24 mouse cellular contexts compared by ENCODE assay signal in the genomic region with DNA sequence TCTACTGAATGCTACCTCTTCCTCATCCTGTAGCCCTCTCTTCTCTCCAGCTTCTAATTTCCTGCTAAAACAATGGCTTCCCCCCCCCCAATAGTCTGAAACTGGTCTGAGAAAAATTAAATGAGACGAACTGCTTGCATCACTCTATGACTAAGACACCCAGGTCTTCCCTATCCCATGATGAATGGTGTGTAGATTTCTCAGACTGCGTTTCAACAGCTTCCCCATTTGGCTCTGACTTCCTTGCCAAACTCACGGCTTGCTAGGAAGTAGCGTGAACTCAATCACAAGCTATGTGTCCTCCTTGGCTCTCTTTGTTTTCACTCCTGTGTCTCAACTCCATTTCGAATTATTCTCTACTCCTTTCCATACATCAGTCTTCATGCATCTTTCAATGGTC.
DNase-seq lines count a peak whose midpoint lies in the region; ATAC-seq and TF ChIP-seq lines count a peak whose summit lies in the region.
"Had no signal": no experiment of that assay in that cellular context is flagged by ENCODE, and none has a peak within 500 bp of the region (broad histone marks: within the 10 kb centered on the region; RNA-seq: fewer than 3 reads in every experiment).

No protein-coding gene starts in this region.

- no peaks in the 10 kb centered on the region for H3K9me3 ChIP-seq in lung, postnatal 0 days (ENCODE audit: low read length)
- H3K9me3 ChIP-seq in hindbrain, embryonic 11.5 days (ENCODE audit: control insufficient read depth, low read length): no peaks in the 10 kb centered on the region
- H3K9me3 ChIP-seq: embryonic facial prominence, embryonic 10.5 days; forebrain, embryonic 10.5 days; heart, embryonic 15.5 days; hindbrain, embryonic 10.5 days; hindbrain, embryonic 15.5 days had no signal

- H3K4me3 ChIP-seq in lung, postnatal 0 days (ENCODE audit: low read depth, low read length): no peak overlapping the region
- H3K4me3 ChIP-seq in lung, adult 2 months (replicated peaks; ENCODE audit: extremely low read depth, low read depth, low read length): no peak overlapping the region
- H3K4me3 ChIP-seq in hindbrain, embryonic 11.5 days (ENCODE audit: low read depth, low read length): no peak overlapping the region
- H3K4me3 ChIP-seq: embryonic facial prominence, embryonic 10.5 days; erythroblast, embryonic 14.5 days; forebrain, embryonic 10.5 days; gastrocnemius, adult 2 months; heart, embryonic 15.5 days; hindbrain, embryonic 10.5 days; hindbrain, embryonic 15.5 days had no signal

- TF ChIP-seq CTCF in lung, postnatal 0 days (IDR thresholded peaks at IDR 0.05): no peak
- TF ChIP-seq CTCF in lung, adult 2 months (IDR thresholded peaks at IDR 0.05; ENCODE audit: insufficient read depth, low read length): no peak

- no peaks in the 10 kb centered on the region for H3K27me3 ChIP-seq in lung, postnatal 0 days (replicated peaks; ENCODE audit: insufficient read depth, low read length)
- no peaks in the 10 kb centered on the region for H3K27me3 ChIP-seq in hindbrain, embryonic 11.5 days (ENCODE audit: control insufficient read depth, insufficient read depth, low read length)
- H3K27me3 ChIP-seq: heart, embryonic 15.5 days; hindbrain, embryonic 15.5 days had no signal

- WGBS in lung, postnatal 0 days: 63% methylated on average over 5 of the region's 5 CpGs
- 59% methylated on average over 5 of the region's 5 CpGs for WGBS in lung, adult 2 months
- WGBS in hindbrain, embryonic 11.5 days: 89% methylated on average over 5 of the region's 5 CpGs

- no peaks in the 10 kb centered on the region for H3K36me3 ChIP-seq in lung, postnatal 0 days (ENCODE audit: insufficient read depth, low read length)
- no peaks in the 10 kb centered on the region for H3K36me3 ChIP-seq in hindbrain, embryonic 11.5 days (ENCODE audit: control insufficient read depth, insufficient read depth, low read length)
- H3K36me3 ChIP-seq: embryonic facial prominence, embryonic 10.5 days; forebrain, embryonic 10.5 days; heart, embryonic 15.5 days; hindbrain, embryonic 10.5 days; hindbrain, embryonic 15.5 days had no signal

- no peak for TF ChIP-seq EP300 in lung, postnatal 0 days (IDR thresholded peaks at IDR 0.05)

- TF ChIP-seq POLR2A in lung, adult 2 months (IDR thresholded peaks at IDR 0.05; ENCODE audit: borderline replicate concordance, extremely low read depth, low read depth, low read length): no peak

- ATAC-seq in lung, postnatal 0 days: no peak
- ATAC-seq in common myeloid progenitor, adult 5-6 weeks (replicated peaks; ENCODE audit: low read depth, poor library complexity, severe bottlenecking): peak; percentile 77
- peak; percentile 65 for ATAC-seq in megakaryocyte progenitor cell, adult 5-6 weeks (replicated peaks; ENCODE audit: poor library complexity)
- no peak for ATAC-seq in hindbrain, embryonic 11.5 days (ENCODE audit: low FRiP score)
- no peak for ATAC-seq in erythroblast, adult 5-6 weeks (replicated peaks; ENCODE audit: low FRiP score, poor library complexity, severe bottlenecking)
- ATAC-seq: forebrain, embryonic 14.5 days had no signal

- H3K9ac ChIP-seq in lung, postnatal 0 days (replicated peaks; ENCODE audit: low read depth): no peak overlapping the region
- H3K9ac ChIP-seq in hindbrain, embryonic 11.5 days (ENCODE audit: low read depth, low read length): no peak overlapping the region
- H3K9ac ChIP-seq: heart, embryonic 15.5 days; hindbrain, embryonic 15.5 days had no signal

- H3K4me1 ChIP-seq in lung, postnatal 0 days (ENCODE audit: insufficient read depth, low read depth, low read length): peaks cover 6% of the 10 kb centered on the region; the same call in 1 of the 2 replicates
- peaks cover 3% of the 10 kb centered on the region for H3K4me1 ChIP-seq in lung, adult 2 months (ENCODE audit: control insufficient read depth, insufficient read depth, low read length)
- no peaks in the 10 kb centered on the region for H3K4me1 ChIP-seq in hindbrain, embryonic 11.5 days (replicated peaks; ENCODE audit: control insufficient read depth, insufficient read depth, low read length)
- H3K4me1 ChIP-seq: embryonic facial prominence, embryonic 10.5 days; forebrain, embryonic 10.5 days; hindbrain, embryonic 10.5 days; hindbrain, embryonic 15.5 days had no signal

- H3K27ac ChIP-seq in lung, postnatal 0 days (ENCODE audit: low read length): no peak overlapping the region
- H3K27ac ChIP-seq in hindbrain, embryonic 11.5 days (ENCODE audit: low read depth, low read length): no peak overlapping the region
- H3K27ac ChIP-seq: embryonic facial prominence, embryonic 10.5 days; forebrain, embryonic 10.5 days; gastrocnemius, adult 2 months; heart, embryonic 15.5 days; hindbrain, embryonic 10.5 days; hindbrain, embryonic 15.5 days had no signal

- peak; percentile 42 for DNase-seq in lung, postnatal 0 days (ENCODE audit: low spot score)
- no peak for DNase-seq in lung, adult 2 months
- no peak for DNase-seq in layer of hippocampus, adult 9-11 months
- DNase-seq in hindbrain, embryonic 11.5 days (ENCODE audit: low spot score): no peak
- DNase-seq: adrenal gland, adult 2 months; adrenal gland, postnatal 25 days; cerebellum, adult 11 months; cerebellum, adult 9-10 months; cerebellum, postnatal 25 days; gastrocnemius, adult 2 months; gastrocnemius, postnatal 25 days; heart, adult 18-20 months; heart, postnatal 14 days had no signal

- H3K4me2 ChIP-seq in lung, postnatal 0 days (replicated peaks; ENCODE audit: low read depth, low read length): no peak overlapping the region
- no peak overlapping the region for H3K4me2 ChIP-seq in hindbrain, embryonic 11.5 days (replicated peaks; ENCODE audit: low read depth, low read length)
- H3K4me2 ChIP-seq: heart, embryonic 11.5 days; heart, embryonic 15.5 days; hindbrain, embryonic 15.5 days had no signal

Comparison
In these comparisons a context has a peak if more than half of its experiments do, and no peak if none do; other contexts are left out.
1. ATAC-seq: peak in common myeloid progenitor, adult 5-6 weeks (single experiment) and megakaryocyte progenitor cell, adult 5-6 weeks (single experiment); none in lung, postnatal 0 days (single experiment), hindbrain, embryonic 11.5 days (single experiment) and erythroblast, adult 5-6 weeks (single experiment).